Mouse (Mus musculus) forebrain, embryonic 11.5 days (tissue): ENCODE results near the gene AI854703. TPM values are rescaled to one million over a fixed set of nuclear protein-coding genes. Genes with fewer than 3 reads are reported as not detected.

Experiments
- ATAC-seq: fragments of 200-750 bp; cut with Nextera tagmentation; replicated peaks from 2 replicates; pipeline ENCODE4 v1.8.0; 2017; ENCODE audit warnings: moderate TSS enrichment; ENCODE audit not compliant: low FRiP score
- DNase-seq: peaks from one replicate; pipeline ENCODE4 v3.0.0-alpha.2; 2017; ENCODE audit warnings: low spot score
- H3K27ac ChIP-seq: fragments of 300-500 bp; sonication (generic); 2 replicates; pipeline ENCODE4 v1.5.1; 2014; ENCODE audit warnings: low read depth, low read length
- H3K27me3 ChIP-seq: fragments of 300-500 bp; sonication (generic); 2 replicates; pipeline ENCODE4 v1.6.1; 2014; ENCODE audit warnings: mild to moderate bottlenecking, low read length, mixed read lengths; ENCODE audit not compliant: control insufficient read depth, insufficient read depth
- H3K36me3 ChIP-seq: fragments of 300-500 bp; sonication (generic); 2 replicates; pipeline ENCODE4 v1.6.1; 2014; ENCODE audit warnings: mild to moderate bottlenecking, low read length, moderate library complexity, mixed read lengths; ENCODE audit not compliant: control insufficient read depth, insufficient read depth
- H3K4me1 ChIP-seq: fragments of 300-500 bp; sonication (generic); replicated peaks from 2 replicates; pipeline ENCODE4 v1.6.1; 2014; ENCODE audit warnings: low read length, mixed read lengths; ENCODE audit not compliant: control insufficient read depth, insufficient read depth
- H3K4me2 ChIP-seq: fragments of 300-500 bp; sonication (generic); 2 replicates; pipeline ENCODE4 v1.6.1; 2014; ENCODE audit warnings: low read depth, mild to moderate bottlenecking, low read length, moderate library complexity, mixed read lengths; ENCODE audit not compliant: severe bottlenecking
- H3K4me3 ChIP-seq: fragments of 300-500 bp; sonication (generic); 2 replicates; pipeline ENCODE4 v1.5.1; 2014; ENCODE audit warnings: low read depth, low read length
- H3K9ac ChIP-seq: fragments of 300-500 bp; sonication (generic); 2 replicates; pipeline ENCODE4 v1.6.1; 2014; ENCODE audit warnings: low read length
- H3K9me3 ChIP-seq: fragments of 300-500 bp; sonication (generic); 2 replicates; pipeline ENCODE4 v1.6.1; 2016; ENCODE audit warnings: low read length, mixed read lengths; ENCODE audit not compliant: control insufficient read depth
- WGBS: fragments of 180-500 bp; shearing (Covaris S2); extraction: QIAGEN DNeasy Blood & Tissue Kit; methylation state at CpG from one replicate; pipeline ENCODE4 v1.1.7; 2014; 5-methylcytosine and 5-hydroxymethylcytosine counted together
- polyA plus RNA-seq: library from polyadenylated mRNA; unstranded; fragments of >200 nt; fragmentation: Nextera tagmentation; extraction: Ambion mirVana; gene quantifications from 2 replicates; pipeline ENCODE4 v1.2.1, GENCODE M21; 2014

Gene AI854703
- polyA plus RNA-seq, 1 experiment from 2014 or later, result 0.48 TPM

DNA sequence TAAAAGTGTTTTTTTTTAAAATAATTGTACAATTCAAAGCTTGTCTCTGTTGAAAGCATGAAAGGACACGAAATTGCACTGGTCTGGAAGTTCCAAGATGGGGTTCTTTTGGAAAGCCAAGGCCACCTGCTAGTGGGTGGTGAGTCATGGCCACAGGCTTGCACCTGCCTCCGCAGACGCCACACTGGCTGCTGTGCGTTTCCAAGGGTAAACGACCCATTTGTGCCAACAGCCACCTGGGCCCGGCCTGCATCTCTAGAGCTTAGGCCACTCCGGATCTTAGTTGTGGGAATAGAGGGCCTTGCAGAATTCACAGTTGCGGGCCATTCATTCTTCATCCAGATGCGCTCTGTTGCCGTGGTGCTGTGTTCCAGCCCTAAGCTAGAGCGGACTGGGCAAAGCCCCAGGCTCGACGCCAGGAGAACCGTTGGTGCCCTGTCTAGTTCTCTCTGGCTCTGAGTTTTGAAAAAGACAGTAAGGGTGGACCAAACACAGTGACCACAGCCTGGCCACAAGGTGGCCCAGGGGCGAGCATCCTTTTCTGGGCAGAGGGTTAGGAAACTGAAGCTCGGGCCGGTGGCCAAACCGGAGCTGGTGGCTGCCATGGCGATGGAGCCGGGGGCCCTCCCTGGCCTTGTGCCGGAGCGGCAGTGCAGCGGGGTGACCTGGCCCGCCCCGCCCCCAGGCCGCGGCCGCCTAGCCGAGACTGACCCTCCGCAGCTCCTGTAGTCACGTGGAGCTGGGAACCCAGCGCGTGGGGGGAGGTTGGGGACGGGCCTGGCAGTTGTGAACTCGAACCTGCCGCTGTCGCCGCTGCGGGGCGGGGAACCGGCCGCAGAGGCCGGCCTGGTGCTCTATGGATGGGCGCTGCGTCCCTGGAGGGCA is 33.2 kb upstream of the AI854703 start, which contains the start of the genes Repin1 and Gm44965:
TSS of gene Repin1 (plus strand) at position 726 of the 885 bp plus-strand sequence.
TSS of gene Gm44965 (plus strand) at position 784 of the 885 bp plus-strand sequence.
- peak within 1 kb of the TSS; percentile 84 for H3K4me3 ChIP-seq
- H3K9me3 ChIP-seq, result peaks cover 11% of the 10 kb centered on the region
- peaks cover 24% of the 10 kb centered on the region for H3K36me3 ChIP-seq
- H3K27me3 ChIP-seq, result no peaks in the 10 kb centered on the region
- ATAC-seq (peak; percentile 93), DNase-seq (peak; percentile 96)
- H3K9ac ChIP-seq, result peak within 1 kb of the TSS; percentile 93
- H3K4me2 ChIP-seq, result peak within 1 kb of the TSS; percentile 65
- H3K27ac ChIP-seq, result peak within 1 kb of the TSS; percentile 82
- H3K4me1 ChIP-seq, result peaks cover 6% of the 10 kb centered on the region; the same call in 1 of the 2 replicates
- 4% methylated on average over 45 of the region's 45 CpGs for WGBS

DNA sequence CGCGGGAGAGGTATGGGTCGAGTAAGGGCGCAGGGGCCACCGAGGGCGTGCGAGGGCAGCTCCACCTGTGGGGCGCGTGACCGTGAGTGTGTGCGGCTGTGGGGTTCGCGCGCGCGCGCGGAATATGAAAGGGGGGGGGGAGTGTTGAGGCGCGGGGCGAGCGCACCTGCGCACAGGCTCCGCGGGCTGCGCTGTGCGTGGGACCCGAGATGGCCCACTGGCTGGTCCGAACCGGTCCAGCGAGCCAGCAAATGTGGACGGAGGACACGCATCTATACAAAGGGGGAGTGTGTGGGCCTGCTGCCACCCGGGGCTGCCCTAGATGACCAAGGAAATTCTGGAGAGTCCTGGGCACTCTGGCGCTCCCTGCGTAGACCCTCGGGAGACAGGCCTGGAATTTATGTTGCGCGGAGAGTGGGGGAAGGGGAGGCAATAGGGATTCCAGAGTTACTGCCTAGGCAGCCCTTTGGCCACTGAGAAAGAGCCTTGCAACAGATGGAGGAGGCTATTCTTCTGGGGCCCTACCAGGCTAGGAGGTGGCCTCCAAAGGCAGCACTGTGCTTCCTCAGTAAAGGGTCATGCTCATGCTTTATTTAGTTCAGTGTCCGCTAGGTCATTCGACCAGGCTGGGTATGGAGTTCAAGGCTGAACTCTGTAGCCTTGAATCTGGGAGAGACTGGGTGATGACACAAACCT is 32.4 kb upstream of the AI854703 start:
- Histone ChIP-seq H3K27me3 (no peaks in the 10 kb centered on the region), H3K9ac (peak overlapping the region; percentile 93), H3K4me1 (peaks cover 6% of the 10 kb centered on the region; the same call in 1 of the 2 replicates), H3K4me2 (peak overlapping the region; percentile 65), H3K36me3 (peaks cover 25% of the 10 kb centered on the region), H3K27ac (peak overlapping the region; percentile 82), H3K9me3 (peaks cover 11% of the 10 kb centered on the region), H3K4me3 (peak overlapping the region; percentile 84)
- DNase-seq (peak; percentile 79), ATAC-seq (peak; percentile 69)
- under 1% methylated on average over 33 of the region's 41 CpGs for WGBS

DNA sequence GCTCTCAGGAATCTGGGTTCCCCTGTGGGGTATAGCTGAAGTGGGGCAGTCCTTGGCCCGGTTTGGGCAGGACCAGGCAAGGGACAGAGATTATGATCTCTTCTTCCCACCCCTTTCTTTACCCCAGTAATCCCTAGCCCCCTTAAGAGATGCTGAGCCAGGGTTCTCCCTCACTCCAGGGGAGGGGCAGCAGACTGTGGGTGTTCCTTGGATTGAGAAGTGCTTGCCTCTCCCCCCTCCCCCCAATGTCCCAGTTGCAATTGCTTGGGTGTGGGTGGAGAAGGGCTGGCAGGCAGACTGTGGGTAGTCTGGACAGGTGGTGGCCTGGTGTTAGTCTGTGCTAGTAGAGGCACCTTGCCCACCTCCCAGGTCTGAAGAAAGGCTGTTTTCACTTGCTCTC is 31.3 kb upstream of the AI854703 start:
- Histone ChIP-seq H3K27ac (no peak overlapping the region), H3K27me3 (no peaks in the 10 kb centered on the region), H3K4me1 (peaks cover 6% of the 10 kb centered on the region; the same call in 1 of the 2 replicates), H3K36me3 (peaks cover 25% of the 10 kb centered on the region), H3K4me2 (peak overlapping the region; percentile 65), H3K9me3 (peaks cover 11% of the 10 kb centered on the region), H3K9ac (peak overlapping the region; percentile 93), H3K4me3 (peak overlapping the region; percentile 84; the same call in 1 of the 2 replicates)
- DNase-seq (no peak), ATAC-seq (no peak)
- 58% methylated on average over 1 of the region's 1 CpGs for WGBS

DNA sequence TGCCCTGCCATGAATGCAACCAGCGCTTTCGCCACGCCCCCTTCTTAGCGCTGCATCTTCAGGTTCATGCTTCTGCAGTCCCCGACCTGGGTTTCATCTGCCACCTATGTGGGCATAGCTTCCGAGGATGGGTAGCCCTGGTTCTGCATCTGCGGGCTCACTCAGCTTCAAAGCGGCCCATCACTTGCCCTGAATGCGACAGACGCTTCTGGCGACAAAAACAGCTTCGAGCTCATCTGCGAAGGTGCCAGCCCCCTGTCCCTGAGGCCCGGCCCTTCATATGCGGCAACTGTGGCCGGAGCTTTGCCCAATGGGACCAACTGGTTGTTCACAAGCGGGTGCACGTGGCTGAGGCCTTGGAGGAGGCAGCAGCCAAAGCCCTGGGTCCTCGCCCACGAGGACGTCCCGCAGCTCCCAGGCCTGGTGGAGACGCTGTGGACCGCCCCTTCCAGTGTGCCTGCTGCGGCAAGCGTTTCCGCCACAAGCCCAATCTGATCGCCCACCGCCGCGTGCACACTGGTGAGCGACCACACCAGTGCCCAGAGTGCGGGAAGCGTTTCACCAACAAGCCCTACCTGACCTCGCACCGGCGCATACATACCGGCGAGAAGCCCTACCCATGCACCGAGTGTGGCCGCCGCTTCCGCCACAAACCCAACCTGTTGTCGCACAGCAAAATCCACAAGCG is 29.9 kb upstream of the AI854703 start:
- no peak overlapping the region for H3K27ac ChIP-seq
- H3K4me2 ChIP-seq, result no peak overlapping the region
- ATAC-seq, result no peak
- H3K4me1 ChIP-seq, result peaks cover 9% of the 10 kb centered on the region; the same call in 1 of the 2 replicates
- no peak overlapping the region for H3K9ac ChIP-seq
- H3K9me3 ChIP-seq, result peaks cover 11% of the 10 kb centered on the region
- no peak for DNase-seq
- peaks cover 25% of the 10 kb centered on the region for H3K36me3 ChIP-seq
- H3K27me3 ChIP-seq, result no peaks in the 10 kb centered on the region
- H3K4me3 ChIP-seq, result no peak overlapping the region
- WGBS, result 96% methylated on average over 45 of the region's 45 CpGs

DNA sequence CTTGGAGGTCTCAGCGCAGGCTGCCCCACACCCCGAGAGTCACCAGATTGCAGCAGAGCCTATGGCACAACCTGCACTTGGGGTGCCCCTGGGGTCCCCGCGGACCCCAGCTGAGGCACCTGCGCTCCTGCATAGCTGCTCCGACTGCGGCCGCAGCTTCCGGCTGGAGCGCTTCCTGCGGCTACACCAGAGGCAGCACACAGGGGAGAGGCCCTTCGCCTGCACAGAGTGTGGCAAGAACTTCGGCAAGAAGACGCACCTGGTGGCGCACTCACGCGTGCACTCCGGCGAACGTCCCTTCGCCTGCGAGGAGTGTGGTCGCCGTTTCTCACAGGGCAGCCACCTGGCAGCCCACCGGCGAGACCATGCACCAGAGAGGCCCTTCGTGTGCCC is 29.3 kb upstream of the AI854703 start:
- Histone ChIP-seq H3K27ac (no peak overlapping the region), H3K9me3 (peaks cover 11% of the 10 kb centered on the region), H3K4me1 (peaks cover 9% of the 10 kb centered on the region; the same call in 1 of the 2 replicates), H3K9ac (no peak overlapping the region), H3K27me3 (no peaks in the 10 kb centered on the region), H3K4me2 (no peak overlapping the region), H3K4me3 (no peak overlapping the region), H3K36me3 (peaks cover 25% of the 10 kb centered on the region)
- DNase-seq, result no peak
- WGBS, result 96% methylated on average over 27 of the region's 27 CpGs
- no peak for ATAC-seq

DNA sequence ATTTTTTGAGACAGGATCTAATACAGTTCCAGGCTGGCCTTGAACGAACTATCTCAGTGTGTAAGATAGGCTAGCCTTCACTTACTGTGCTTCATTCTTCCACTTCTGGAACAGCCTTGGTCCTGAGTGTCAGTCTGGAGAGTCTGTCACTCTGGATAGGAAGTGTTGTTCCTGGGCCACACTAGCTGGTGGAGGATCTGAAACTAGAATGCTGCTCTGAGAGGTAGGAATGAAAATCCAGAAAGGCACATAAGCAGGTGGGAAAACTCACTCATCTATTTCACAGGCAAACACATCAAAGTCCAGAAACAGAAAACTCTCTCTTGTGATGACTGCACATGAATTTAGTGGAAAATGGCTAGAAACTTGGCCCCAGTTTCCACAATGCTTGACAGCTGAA is 26.0 kb upstream of the AI854703 start:
- DNase-seq, result no peak
- H3K4me1 ChIP-seq, result peaks cover 6% of the 10 kb centered on the region
- no peak overlapping the region for H3K4me2 ChIP-seq
- H3K4me3 ChIP-seq, result no peak overlapping the region
- WGBS, result 88% methylated on average over 1 of the region's 1 CpGs
- peaks cover 11% of the 10 kb centered on the region for H3K9me3 ChIP-seq
- no peak overlapping the region for H3K27ac ChIP-seq
- ATAC-seq, result no peak
- no peak overlapping the region for H3K9ac ChIP-seq
- peaks cover 25% of the 10 kb centered on the region for H3K36me3 ChIP-seq
- no peaks in the 10 kb centered on the region for H3K27me3 ChIP-seq

DNA sequence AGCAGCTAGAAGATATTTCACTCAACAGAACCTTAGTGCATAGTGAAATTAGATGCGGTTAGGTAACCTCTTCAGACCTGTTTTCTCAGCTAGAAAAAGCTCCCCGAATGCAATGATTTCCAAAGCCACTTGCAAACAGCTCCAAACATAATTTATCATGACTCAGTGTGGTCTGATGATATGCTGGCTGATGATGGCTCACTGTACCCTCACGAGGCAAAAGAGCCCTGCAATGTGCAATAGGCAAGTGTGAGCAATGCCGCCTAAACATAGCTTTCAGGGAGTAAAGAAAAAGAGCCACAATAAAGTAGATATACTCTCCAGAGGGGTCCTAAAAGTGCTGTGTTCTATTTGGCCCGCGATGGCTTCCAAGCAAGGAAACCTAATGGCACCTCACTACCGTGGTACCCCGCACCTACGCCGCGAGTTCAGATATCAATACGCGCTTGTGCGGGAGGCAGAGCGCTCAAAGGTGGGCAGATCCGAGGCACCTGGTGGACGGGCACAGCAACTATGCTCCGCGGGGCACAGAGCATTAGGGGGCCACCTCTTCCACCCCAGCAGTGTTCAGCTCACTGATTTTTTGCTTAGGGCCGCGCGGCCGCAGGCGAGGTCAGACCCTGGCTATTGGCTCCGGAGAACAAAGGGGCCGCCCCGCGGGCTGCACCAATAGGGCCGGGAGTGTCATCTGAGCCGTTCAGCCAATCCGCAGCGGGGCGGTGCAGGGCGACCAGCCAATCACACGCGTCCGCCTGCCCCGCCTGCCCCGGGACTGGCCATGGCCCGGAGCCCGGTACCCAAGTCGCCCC is 25.1 kb upstream of the AI854703 start, which contains the start of gene Zfp775:
TSS of gene Zfp775 (plus strand) at position 793 of the 809 bp plus-strand sequence.
- Histone ChIP-seq H3K4me3 (peak within 1 kb of the TSS; percentile 69), H3K4me2 (peak within 1 kb of the TSS; percentile 89), H3K4me1 (peaks cover 6% of the 10 kb centered on the region), H3K9me3 (peaks cover 8% of the 10 kb centered on the region), H3K36me3 (peaks cover 20% of the 10 kb centered on the region), H3K27me3 (no peaks in the 10 kb centered on the region), H3K9ac (peak within 1 kb of the TSS; percentile 93), H3K27ac (peak within 1 kb of the TSS; percentile 64)
- peak; percentile 100 for ATAC-seq
- 5% methylated on average over 42 of the region's 42 CpGs for WGBS
- DNase-seq, result peak; percentile 98
